Mouse (Mus musculus) liver, adult 2 months (tissue): ENCODE measurements at regions not wholly inside any gene's neighbourhood (a gene's known extent, or its start where the extent isn't known, plus 50 kb on each side); places are given as distances from the start of the nearest gene placed in this dataset.

ENCODE experiments used
- CTCF ChIP-seq: fragments of 200-500 bp; IDR thresholded peaks from 2 replicates; pipeline ENCODE4 v1.5.1; 2011; ENCODE audit warnings: low read depth, low read length, control low read depth
- POLR2A ChIP-seq: fragments of 200-500 bp; IDR thresholded peaks from 2 replicates; pipeline ENCODE4 v1.6.1; 2011; ENCODE audit warnings: low read length, control low read depth; ENCODE audit not compliant: insufficient read depth; ENCODE audit errors: extremely low read depth

DNA sequence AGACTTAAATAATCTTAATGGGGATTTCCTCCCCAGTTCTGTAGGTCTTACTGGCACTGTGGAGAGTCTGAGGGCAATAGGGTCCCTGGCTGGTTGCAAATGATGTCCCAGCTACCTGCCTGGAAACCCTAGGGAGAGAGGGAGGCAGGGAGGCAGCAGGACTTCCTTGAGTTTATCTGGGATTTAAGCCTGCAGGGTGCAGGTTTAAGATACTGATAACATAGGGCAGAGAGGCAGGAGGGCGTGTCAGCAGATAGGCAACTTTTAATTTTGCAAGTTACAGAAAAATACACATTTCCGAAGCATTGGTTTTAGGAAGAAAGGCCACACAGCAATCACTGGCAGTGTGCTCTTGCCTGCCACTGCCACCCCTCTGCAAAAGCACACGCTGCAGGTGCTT lies 136.9 kb upstream of the Camk1g start:
- TF ChIP-seq CTCF (no peak), POLR2A (no peak)
